Mouse (Mus musculus): ENCODE results near the gene Defb15. TPM values are rescaled to one million over a fixed set of nuclear protein-coding genes. Genes with fewer than 3 reads are reported as not detected.
"Not testable (repeated sequence)": the region's sequence is repeated elsewhere in the genome, so short reads cannot be mapped to it uniquely, and the experiment has no call there.

Gene Defb15
- polyA plus RNA-seq, 1 experiment from 2014 or later = not detected

DNA sequence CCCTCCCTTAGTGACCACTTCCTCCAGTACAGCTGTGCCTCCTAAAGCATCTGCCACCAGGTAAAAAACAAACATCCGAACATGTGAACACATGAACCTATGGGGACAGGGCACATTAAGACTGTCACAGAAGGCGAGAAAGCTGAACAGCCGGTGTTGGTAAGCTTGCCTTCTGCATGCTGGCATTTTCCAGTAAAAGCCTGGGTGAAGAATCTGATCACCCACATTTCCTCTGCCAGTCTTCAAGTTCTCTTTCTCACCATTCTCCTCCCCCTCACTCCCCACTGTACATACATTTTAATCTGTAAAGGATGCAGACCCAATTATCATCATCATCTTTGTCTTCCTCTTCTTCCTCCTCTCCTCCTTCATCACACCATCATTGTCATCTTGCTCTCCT, 16.9 kb downstream of the Defb15 start:
- 84% methylated on average over 3 of the region's 3 CpGs for WGBS
- Histone ChIP-seq H3K36me3 (no peaks in the 10 kb centered on the region), H3K4me2 (replicated peaks) (no peak overlapping the region), H3K27ac (no peak overlapping the region), H3K27me3 (replicated peaks) (no peaks in the 10 kb centered on the region), H3K4me1 (replicated peaks) (no peaks in the 10 kb centered on the region), H3K9me3 (no peaks in the 10 kb centered on the region), H3K4me3 (replicated peaks) (no peak overlapping the region), H3K9ac (no peak overlapping the region)
- no peak for ATAC-seq

- H3K27me3 ChIP-seq (replicated peaks) = no peaks in the 10 kb centered on the region
- H3K36me3 ChIP-seq = no peaks in the 10 kb centered on the region
- WGBS = 20% methylated on average over 2 of the region's 2 CpGs
- H3K4me1 ChIP-seq (replicated peaks) = no peaks in the 10 kb centered on the region
- no peaks in the 10 kb centered on the region for H3K9me3 ChIP-seq
- no peak overlapping the region for H3K4me3 ChIP-seq (replicated peaks)
- no peak for ATAC-seq
- no peak overlapping the region for H3K27ac ChIP-seq
- no peak overlapping the region for H3K9ac ChIP-seq
- H3K4me2 ChIP-seq (replicated peaks) = no peak overlapping the region
Observed at GRCm38 (mm10) chr8:21912554-21912953, 20.0 kb downstream of the Defb15 start.

GRCm38 (mm10) chr8:21911931-21912330, 20.6 kb downstream of the Defb15 start:
- Histone ChIP-seq H3K36me3 (no peaks in the 10 kb centered on the region), H3K9ac (no peak overlapping the region), H3K27me3 (replicated peaks) (no peaks in the 10 kb centered on the region), H3K4me1 (replicated peaks) (no peaks in the 10 kb centered on the region), H3K27ac (no peak overlapping the region), H3K4me3 (replicated peaks) (no peak overlapping the region), H3K9me3 (no peaks in the 10 kb centered on the region), H3K4me2 (replicated peaks) (no peak overlapping the region)
- 24% methylated on average over 1 of the region's 1 CpGs for WGBS
- no peak for ATAC-seq

DNA sequence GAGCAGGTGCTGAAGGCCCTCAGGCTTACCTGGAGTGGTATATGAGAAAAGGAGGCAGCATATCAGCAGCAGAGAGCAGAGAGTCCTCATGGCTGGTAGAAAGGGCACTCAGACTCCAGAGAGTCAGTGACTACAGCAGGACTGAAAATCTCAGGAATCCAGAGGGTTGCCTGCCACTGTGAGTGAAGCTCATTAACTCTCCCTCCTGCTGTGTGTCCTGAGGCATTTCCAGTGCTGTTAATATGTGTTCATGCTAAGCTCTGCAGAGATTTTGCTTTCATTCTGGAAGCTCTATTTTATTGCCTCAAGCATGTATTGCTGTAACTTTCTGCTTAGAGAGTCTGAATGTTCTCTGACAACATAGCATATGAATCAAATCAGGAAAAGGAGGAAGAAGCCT, 26.2 kb downstream of the Defb15 start, which contains the start of gene Defb11:
Defb11 (minus strand) TSS at position 123 of the 400 bp plus-strand sequence.
- not testable (repeated sequence) for ATAC-seq; H3K4me2 ChIP-seq (replicated peaks); H3K4me1 ChIP-seq (replicated peaks); H3K9ac ChIP-seq; H3K4me3 ChIP-seq (replicated peaks); H3K36me3 ChIP-seq; H3K9me3 ChIP-seq; H3K27me3 ChIP-seq (replicated peaks); H3K27ac ChIP-seq

GRCm38 (mm10) chr8:21885321-21885720, 47.2 kb downstream of the Defb15 start, which contains the start of gene Defb9:
Defb9 (minus strand) TSS chr8:21885421.
- not testable (repeated sequence) for H3K9me3 ChIP-seq; ATAC-seq; H3K27ac ChIP-seq; H3K27me3 ChIP-seq (replicated peaks); H3K4me3 ChIP-seq (replicated peaks); H3K36me3 ChIP-seq; H3K4me1 ChIP-seq (replicated peaks); H3K4me2 ChIP-seq (replicated peaks); H3K9ac ChIP-seq

Other genes starting within 250 kb of the Defb15 start
- gene AY761184, start 229.1 kb downstream of the Defb15 start, polyA plus RNA-seq (2015; fragmentation: Nextera tagmentation; extraction: Ambion mirVana) = 0.49 and 0.96 TPM in 2 replicates
- 118 and 148 TPM in 2 replicates for gene Defa24, start 198.2 kb downstream of the Defb15 start, polyA plus RNA-seq (2015; fragmentation: Nextera tagmentation; extraction: Ambion mirVana)
- gene Defb50, start 109.2 kb downstream of the Defb15 start, polyA plus RNA-seq (2015; fragmentation: Nextera tagmentation; extraction: Ambion mirVana) = not detected in 2 replicates
- gene Defb2, start 92.8 kb downstream of the Defb15 start, polyA plus RNA-seq (2015; fragmentation: Nextera tagmentation; extraction: Ambion mirVana) = not detected in 2 replicates
- gene Defb10, start 73.8 kb downstream of the Defb15 start, polyA plus RNA-seq (2015; fragmentation: Nextera tagmentation; extraction: Ambion mirVana) = not detected in 2 replicates
- not detected in 2 replicates for gene Defb9, start 47.3 kb downstream of the Defb15 start, polyA plus RNA-seq (2015; fragmentation: Nextera tagmentation; extraction: Ambion mirVana)
- not detected in 2 replicates for gene Defb11, start 26.3 kb downstream of the Defb15 start, polyA plus RNA-seq (2015; fragmentation: Nextera tagmentation; extraction: Ambion mirVana)
- gene Defb35, start 5.6 kb upstream of the Defb15 start, polyA plus RNA-seq (2015; fragmentation: Nextera tagmentation; extraction: Ambion mirVana) = not detected in 2 replicates
- gene Defb13, start 14.1 kb upstream of the Defb15 start, polyA plus RNA-seq (2015; fragmentation: Nextera tagmentation; extraction: Ambion mirVana) = not detected in 2 replicates
- gene Fam90a1a, start 26.0 kb upstream of the Defb15 start, polyA plus RNA-seq (2015; fragmentation: Nextera tagmentation; extraction: Ambion mirVana) = not detected in 2 replicates
- not detected in 2 replicates for gene Ccdc70, start 37.1 kb upstream of the Defb15 start, polyA plus RNA-seq (2015; fragmentation: Nextera tagmentation; extraction: Ambion mirVana)
- 4.5 and 5.9 TPM in 2 replicates for gene Atp7b, start 127.6 kb upstream of the Defb15 start, polyA plus RNA-seq (2015; fragmentation: Nextera tagmentation; extraction: Ambion mirVana)
- 29.6 and 30.6 TPM in 2 replicates for gene Alg11, start 128.0 kb upstream of the Defb15 start, polyA plus RNA-seq (2015; fragmentation: Nextera tagmentation; extraction: Ambion mirVana)
- gene Nek5, start 192.3 kb upstream of the Defb15 start, polyA plus RNA-seq (2015; fragmentation: Nextera tagmentation; extraction: Ambion mirVana) = 0.26 and 0.32 TPM in 2 replicates
- 4.6 and 5.0 TPM in 2 replicates for gene Nek3, start 233.7 kb upstream of the Defb15 start, polyA plus RNA-seq (2015; fragmentation: Nextera tagmentation; extraction: Ambion mirVana)

Measured in intestine, embryonic 15.5 days (tissue).